ENCODE assay signal across 10 mouse cellular contexts in genomic region chr4:148646616-148647015, GRCm38 (mm10). TPM values are rescaled to one million over a fixed set of nuclear protein-coding genes. Genes with fewer than 3 reads are reported as not detected.
DNase-seq lines count a peak whose midpoint lies in the region; TF ChIP-seq lines count a peak whose summit lies in the region.
"Had no signal": no experiment of that assay in that cellular context is flagged by ENCODE, and none has a peak within 500 bp of the region (broad histone marks: within the 10 kb centered on the region; RNA-seq: fewer than 3 reads in every experiment).

No protein-coding gene starts in this region.

- H3K4me2 ChIP-seq in CH12.LX (ENCODE audit: insufficient read depth, low read depth, poor library complexity, severe bottlenecking): peak overlapping the region; percentile 26

- no peak overlapping the region for H3K9ac ChIP-seq in CH12.LX (ENCODE audit: insufficient read depth, low read depth)

- H3K27ac ChIP-seq in CH12.LX (ENCODE audit: insufficient read depth, low read depth): no peak overlapping the region
- H3K27ac ChIP-seq: kidney, postnatal 0 days had no signal

- H3K4me1 ChIP-seq in CH12.LX (ENCODE audit: control insufficient read depth in 1 of 2, insufficient read depth in 2 of 2): peaks cover 2 to 8% of the 10 kb centered on the region in 2 experiments; a peak in 3 of 4 replicates

- no peaks in the 10 kb centered on the region for H3K79me2 ChIP-seq in CH12.LX (replicated peaks; ENCODE audit: control insufficient read depth, extremely low read depth, insufficient read depth, poor library complexity, severe bottlenecking)

- intact Hi-C loops in left cerebral cortex, postnatal 14 days (cut with DNase I): no loop called here

- no peak for TF ChIP-seq EP300 in CH12.LX (IDR thresholded peaks at IDR 0.05; ENCODE audit: low read length)

- peaks cover 10% of the 10 kb centered on the region for H3K27me3 ChIP-seq in CH12.LX (replicated peaks)

- dilution Hi-C loops in CH12.LX (cut with MboI; ENCODE audit: extremely low pct_ligation_motif_present, extremely low pct_unique_long_range_greater_than_20kb, low sequenced_read_pairs): no loop called here

- TF ChIP-seq POLR2A in CH12.LX (IDR thresholded peaks at IDR 0.05; ENCODE audit: low read depth, low read length): no peak

- in situ Hi-C loops in CH12.LX (cut with MboI; ENCODE audit: low pct_ligation_motif_present, low pct_unique_long_range_greater_than_20kb, low sequenced_read_pairs): no loop called here

- DNase-seq in frontal cortex, postnatal 36 days (ENCODE audit: low spot score in 2 of 2): peak; percentile 31 to 37
- no peak for DNase-seq in frontal cortex, postnatal 14 days (ENCODE audit: low spot score in 2 of 2)
- DNase-seq in CH12.LX (ENCODE audit: extremely low read depth): no peak
- peak; percentile 67 for DNase-seq in cerebellum, adult 9-11 months
- peak; percentile 47 to 55 for DNase-seq in left cerebral cortex, postnatal 14 days (ENCODE audit: low spot score in 2 of 2)
- no peak for DNase-seq in thymus, adult 18-20 months
- no peak for DNase-seq in ovary, postnatal 14 days (ENCODE audit: low spot score)
- no peak for DNase-seq in retina, embryonic 14.5 days (ENCODE audit: low spot score)

- TF ChIP-seq RAD21 in CH12.LX (IDR thresholded peaks at IDR 0.05; ENCODE audit: low read depth, low read length): no peak

- no peak for TF ChIP-seq CTCF in CH12.LX (conservative IDR thresholded peaks at IDR 0.05 in 1 of 2, IDR thresholded peaks at IDR 0.05 in 1 of 2; ENCODE audit: low read depth in 2 of 2, low read length in 2 of 2)

- H3K9me3 ChIP-seq in CH12.LX (replicated peaks; ENCODE audit: low read length): no peaks in the 10 kb centered on the region

- H3K36me3 ChIP-seq in CH12.LX (replicated peaks in 1 of 2; ENCODE audit: control insufficient read depth in 1 of 2, insufficient read depth in 1 of 2, low read length in 1 of 2): no peaks in the 10 kb centered on the region

- no peak overlapping the region for H3K4me3 ChIP-seq in CH12.LX (replicated peaks in 1 of 3; ENCODE audit: low read depth in 2 of 3, low read length in 2 of 3, poor library complexity in 1 of 3)

TF ChIP-seq in CH12.LX, 34 proteins besides CTCF, POLR2A, EP300 and RAD21:
- TF ChIP-seq NELFE (IDR thresholded peaks at IDR 0.05; ENCODE audit: low read depth, low read length): no peak
- no peak for TF ChIP-seq TBP (conservative IDR thresholded peaks at IDR 0.05; ENCODE audit: low read depth, low read length)
- TF ChIP-seq CHD2 (IDR thresholded peaks at IDR 0.05; ENCODE audit: low read length): no peak
- TF ChIP-seq E2F4 (IDR thresholded peaks at IDR 0.05; ENCODE audit: insufficient replicate concordance, low read depth, low read length): no peak
- TF ChIP-seq BHLHE40 (IDR thresholded peaks at IDR 0.05; ENCODE audit: low read depth, low read length): no peak
- TF ChIP-seq POLR2AphosphoS2 (IDR thresholded peaks at IDR 0.05; ENCODE audit: low read depth, low read length): no peak

RNA-seq across cellular contexts. Expression of gene Gm572, which starts 3.5 kb away (rescaled TPM):
- not detected in 2 replicates for total RNA-seq in CH12.LX (2012; rRNA removed)
- not detected in 2 replicates for total RNA-seq in CH12.LX (2014; rRNA removed)
- polyA plus RNA-seq in CH12.LX (2012; ENCODE audit: insufficient read length, low read depth): not detected in 2 replicates
- under 1 TPM in 1 of 2 experiments, not detected in 1; 0.26 TPM for total RNA-seq in left cerebral cortex, postnatal 14 days (2021)
- polyA plus RNA-seq: kidney, postnatal 0 days; lung, embryonic 16.5 days had no signal

RNA-seq across cellular contexts. Expression of gene Tardbp, which starts 19.8 kb away (rescaled TPM):
- 176 and 238 TPM in 2 replicates for total RNA-seq in CH12.LX (2012; rRNA removed)
- total RNA-seq in CH12.LX (2014; rRNA removed): 341 and 403 TPM in 2 replicates
- polyA plus RNA-seq in CH12.LX (2012; ENCODE audit: insufficient read length, low read depth): 617 and 618 TPM in 2 replicates
- 100 to 1,000 TPM; 178 to 201 TPM for total RNA-seq in left cerebral cortex, postnatal 14 days (2021)

RNA-seq across cellular contexts. Expression of gene Masp2, which starts 44.3 kb away (rescaled TPM):
- total RNA-seq in CH12.LX (2012; rRNA removed): 0.85 and 1.3 TPM in 2 replicates
- total RNA-seq in CH12.LX (2014; rRNA removed): 0.11 TPM in 1 of 2 replicates, not detected in the other
- polyA plus RNA-seq in CH12.LX (2012; ENCODE audit: insufficient read length, low read depth): 0.21 TPM in 1 of 2 replicates, not detected in the other
- total RNA-seq in left cerebral cortex, postnatal 14 days (2021): 1 to 10 TPM; 1.1 to 1.4 TPM
- polyA plus RNA-seq: kidney, postnatal 0 days had no signal

RNA-seq across cellular contexts. Expression of gene Srm, which starts 55.3 kb away (rescaled TPM):
- total RNA-seq in CH12.LX (2012; rRNA removed) (151 and 213 TPM in 2 replicates), CH12.LX (2014; rRNA removed) (127 and 136 TPM in 2 replicates)
- polyA plus RNA-seq in CH12.LX (2012; ENCODE audit: insufficient read length, low read depth): 521 and 640 TPM in 2 replicates
- 10 to 100 TPM; 85.8 to 92.2 TPM for total RNA-seq in left cerebral cortex, postnatal 14 days (2021)

Comparison
In these comparisons a context has a peak if more than half of its experiments do, and no peak if none do; other contexts are left out.
1. DNase-seq: peak in frontal cortex, postnatal 36 days (2 of 2), cerebellum, adult 9-11 months (single experiment) and left cerebral cortex, postnatal 14 days (2 of 2); none in frontal cortex, postnatal 14 days (0 of 2), CH12.LX (single experiment), thymus, adult 18-20 months (0 of 2), ovary, postnatal 14 days (single experiment) and retina, embryonic 14.5 days (single experiment).